Mouse (Mus musculus) heart, adult 2 months (tissue): ENCODE measurements around the gene Coa5.

Experiments
- CTCF ChIP-seq: fragments of 200-600 bp; IDR thresholded peaks from 2 replicates; pipeline ENCODE4 v1.8.1; 2022; ENCODE audit warnings: antibody characterized with exemption, mild to moderate bottlenecking, moderate library complexity
- EP300 ChIP-seq: fragments of 200-500 bp; IDR thresholded peaks from 2 replicates; pipeline ENCODE4 v1.6.1; 2011; ENCODE audit warnings: low read depth, low read length, control low read depth; ENCODE audit not compliant: insufficient read depth

DNA sequence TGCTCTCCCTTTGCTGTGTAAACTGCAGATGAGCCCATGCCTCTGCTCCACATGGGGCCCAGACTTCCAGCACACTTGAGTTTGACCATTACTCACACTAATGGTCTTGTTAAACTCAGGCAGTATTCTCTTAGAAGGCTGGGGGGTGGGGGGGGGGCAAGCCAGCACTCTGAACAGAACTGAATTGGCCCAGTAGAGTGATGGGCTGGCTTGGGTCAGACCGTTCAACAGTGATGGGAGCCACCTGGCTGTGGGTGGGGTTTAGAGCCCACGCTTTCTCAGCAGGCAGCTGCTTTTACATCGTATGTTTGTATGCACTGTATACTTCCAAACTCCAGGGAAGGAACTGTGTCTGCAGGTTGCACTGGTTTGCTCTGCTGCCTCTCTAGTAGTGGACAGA is 30.9 kb downstream of the Coa5 start:
- no peak for TF ChIP-seq CTCF
- no peak for TF ChIP-seq EP300
